Mouse (Mus musculus) gastrocnemius, adult 2 months (tissue): ENCODE results near the gene Rsph14. TPM values are rescaled to one million over a fixed set of nuclear protein-coding genes. Genes with fewer than 3 reads are reported as not detected.

Experiments used
- DNase-seq: peaks from one replicate; pipeline ENCODE4 v3.0.0; 2022
- H3K27ac ChIP-seq: fragments of 200-600 bp; 2 replicates; pipeline ENCODE4 v1.8.1; 2022; ENCODE audit warnings: mild to moderate bottlenecking
- H3K4me3 ChIP-seq: fragments of 200-600 bp; 2 replicates; pipeline ENCODE4 v1.8.1; 2022; ENCODE audit warnings: mild to moderate bottlenecking, moderate library complexity
- CTCF ChIP-seq: fragments of 200-600 bp; IDR thresholded peaks from 2 replicates; pipeline ENCODE4 v1.8.1; 2022; ENCODE audit warnings: antibody characterized with exemption, mild to moderate bottlenecking, moderate library complexity
- intact Hi-C: fragments of 180-260 bp; cut with DNase I; formaldehyde crosslinking; loops from one replicate; pipeline ENCODE4 v1.15.1; 2025
- total RNA-seq, 2 experiments: library from RNA; stranded (reverse); gene quantifications; 2 replicates each; pipeline ENCODE4 v1.2.3; 2021

Gene Rsph14
- total RNA-seq, 2 experiments from 2014 or later = not detected

- no peak for TF ChIP-seq CTCF
- intact Hi-C loops = no loop called here
- no peak for DNase-seq
- Histone ChIP-seq H3K4me3 (no peak overlapping the region), H3K27ac (no peak overlapping the region)
Observed at GRCm38 (mm10) chr10:74933548-74934190, 98.7 kb downstream of the Rsph14 start.

- TF ChIP-seq CTCF = no peak
- no peak for DNase-seq
- H3K27ac ChIP-seq = no peak overlapping the region
- no peak overlapping the region for H3K4me3 ChIP-seq
- intact Hi-C loops = no loop called here
Observed at GRCm38 (mm10) chr10:74932487-74932886, 99.9 kb downstream of the Rsph14 start.

GRCm38 (mm10) chr10:74931631-74932030, 100.8 kb downstream of the Rsph14 start:
- intact Hi-C loops = no loop called here
- Histone ChIP-seq H3K27ac (no peak overlapping the region), H3K4me3 (no peak overlapping the region)
- DNase-seq = no peak
- no peak for TF ChIP-seq CTCF

- Histone ChIP-seq H3K27ac (no peak overlapping the region), H3K4me3 (no peak overlapping the region)
- DNase-seq = no peak
- intact Hi-C loops = no loop called here
- TF ChIP-seq CTCF = no peak
Observed at GRCm38 (mm10) chr10:74930541-74930940, 101.8 kb downstream of the Rsph14 start.

- TF ChIP-seq CTCF = peak; percentile 10; the same call in 1 of the 2 replicates
- Histone ChIP-seq H3K4me3 (no peak overlapping the region), H3K27ac (no peak overlapping the region)
- no peak for DNase-seq
- intact Hi-C loops = no loop called here
Observed at GRCm38 (mm10) chr10:74929578-74929977, 102.8 kb downstream of the Rsph14 start.

- intact Hi-C loops = no loop called here
- TF ChIP-seq CTCF = no peak
- H3K27ac ChIP-seq = no peak overlapping the region
- H3K4me3 ChIP-seq = no peak overlapping the region
- DNase-seq = no peak
Observed at GRCm38 (mm10) chr10:74928276-74928675, 104.1 kb downstream of the Rsph14 start.

- intact Hi-C loops = no loop called here
- TF ChIP-seq CTCF = peak; percentile 55
- DNase-seq = peak; percentile 37
- H3K27ac ChIP-seq = no peak overlapping the region
- H3K4me3 ChIP-seq = no peak overlapping the region
Observed at GRCm38 (mm10) chr10:74925324-74925723, 107.1 kb downstream of the Rsph14 start.

GRCm38 (mm10) chr10:74924274-74924673, 108.1 kb downstream of the Rsph14 start:
- Histone ChIP-seq H3K4me3 (no peak overlapping the region), H3K27ac (no peak overlapping the region)
- TF ChIP-seq CTCF = no peak
- intact Hi-C loops = loop anchor here (5.0 kb wide), 1 partner anchor 228 kb away; no protein-coding TSS in a partner anchor
- DNase-seq = no peak

- intact Hi-C loops = loop anchor here (5.0 kb wide), 1 partner anchor 230 kb away; no protein-coding TSS in a partner anchor
- H3K4me3 ChIP-seq = no peak overlapping the region
- TF ChIP-seq CTCF = peak; percentile 52
- peak; percentile 32 for DNase-seq
- no peak overlapping the region for H3K27ac ChIP-seq
Observed at GRCm38 (mm10) chr10:74922763-74923162, 109.6 kb downstream of the Rsph14 start.

- no peak for DNase-seq
Observed at GRCm38 (mm10) chr10:74921614-74922013, 110.8 kb downstream of the Rsph14 start.

GRCm38 (mm10) chr10:74920853-74921567, 111.4 kb downstream of the Rsph14 start:
- peak; percentile 69 for TF ChIP-seq CTCF
- H3K4me3 ChIP-seq = no peak overlapping the region
- peak; percentile 45 for DNase-seq
- no peak overlapping the region for H3K27ac ChIP-seq
- intact Hi-C loops = loop anchor here (5.0 kb wide), 1 partner anchor 231 kb away; no protein-coding TSS in a partner anchor

More at GRCm38 (mm10) chr10:74921614-74922013, 110.8 kb downstream of the Rsph14 start:
- intact Hi-C loops = loop anchor here (5.0 kb wide), 1 partner anchor 231 kb away; no protein-coding TSS in a partner anchor
- no peak overlapping the region for H3K4me3 ChIP-seq
- no peak for TF ChIP-seq CTCF
- no peak overlapping the region for H3K27ac ChIP-seq

- intact Hi-C loops = no loop called here
- no peak for TF ChIP-seq CTCF
- DNase-seq = no peak
Observed at GRCm38 (mm10) chr10:74919277-74919676, 113.1 kb downstream of the Rsph14 start.

GRCm38 (mm10) chr10:74908431-74908830, 124.0 kb downstream of the Rsph14 start:
- no peak for TF ChIP-seq CTCF
- no peak overlapping the region for H3K4me3 ChIP-seq
- intact Hi-C loops = no loop called here
- DNase-seq = no peak
- no peak overlapping the region for H3K27ac ChIP-seq

More at GRCm38 (mm10) chr10:74919277-74919676, 113.1 kb downstream of the Rsph14 start:
- no peak overlapping the region for H3K4me3 ChIP-seq
- no peak overlapping the region for H3K27ac ChIP-seq

Other genes with a start within 250 kb of the Rsph14 start
- under 1 TPM; 0.10 to 0.22 TPM for gene Gnaz, start 65.4 kb downstream of the Rsph14 start, total RNA-seq
- gene Rab36, start 4.5 kb upstream of the Rsph14 start, total RNA-seq = under 1 TPM; 0.47 to 0.59 TPM
- 1 to 10 TPM; 4.1 to 5.1 TPM for gene Bcr, start 28.0 kb upstream of the Rsph14 start, total RNA-seq
- 10 to 100 TPM; 43.1 to 44.8 TPM for gene Specc1l, start 179.5 kb upstream of the Rsph14 start, total RNA-seq